Mouse (Mus musculus) induced T-regulatory cell, adult 2 months (primary cell): ENCODE measurements at regions not wholly inside any gene's neighbourhood (a gene's known extent, or its start where the extent isn't known, plus 50 kb on each side); places are given as distances from the start of the nearest gene placed in this dataset.
"Not testable (repeated sequence)": the region's sequence is repeated elsewhere in the genome, so short reads cannot be mapped to it uniquely, and the experiment has no call there.

Experiments used
- DNase-seq: peaks from one replicate; pipeline ENCODE4 v3.0.0-alpha.2; 2012; ENCODE audit warnings: low read depth

GRCm38 (mm10) chr6:53233777-53234176 lies 53.3 kb upstream of the Creb5 start:
- no peak for DNase-seq

- no peak for DNase-seq
Observed at GRCm38 (mm10) chr6:53232616-53233015, 54.5 kb upstream of the Creb5 start.

DNA sequence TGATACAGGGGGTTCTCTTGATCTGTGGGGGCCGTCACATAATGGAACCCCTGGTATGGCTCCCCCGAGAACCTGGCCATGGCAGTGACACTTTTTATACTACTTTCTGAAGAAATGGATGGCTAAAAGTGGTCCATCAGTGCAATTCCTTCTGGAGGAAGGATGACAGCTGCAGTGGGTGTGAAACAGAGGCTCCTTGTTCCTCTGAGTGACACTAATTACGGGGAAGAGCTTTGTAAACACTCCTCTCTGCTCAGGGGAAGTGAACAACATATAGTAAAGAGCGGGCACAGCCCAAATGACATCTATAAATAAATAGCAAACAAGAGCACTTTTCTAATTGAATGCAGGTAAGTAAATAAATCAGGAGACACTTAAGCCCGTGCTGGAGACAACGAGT lies 57.7 kb upstream of the Creb5 start:
- DNase-seq = no peak

- DNase-seq = no peak
Observed at GRCm38 (mm10) chr6:53222104-53222503, 65.0 kb upstream of the Creb5 start.

DNA sequence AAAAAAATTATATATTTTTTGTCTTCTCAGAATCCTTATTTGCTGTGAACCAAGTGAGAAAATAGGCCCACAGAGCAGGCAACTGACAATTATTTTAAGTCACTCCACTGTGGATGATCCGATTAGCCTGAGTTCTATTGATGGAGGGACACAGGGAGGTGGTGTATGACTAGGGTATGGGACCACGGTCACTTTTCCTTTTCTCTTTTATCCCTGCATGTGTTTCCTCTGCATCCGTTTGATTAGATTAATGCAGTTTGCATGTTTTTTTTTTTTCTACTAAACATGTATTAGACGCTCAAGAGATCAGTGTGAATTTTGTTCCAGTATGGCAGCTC lies 65.4 kb upstream of the Creb5 start:
- DNase-seq = no peak

GRCm38 (mm10) chr6:53220784-53221667 lies 66.0 kb upstream of the Creb5 start:
- DNase-seq = no peak

- no peak for DNase-seq
Observed at GRCm38 (mm10) chr6:53218871-53219286, 68.2 kb upstream of the Creb5 start.

DNA sequence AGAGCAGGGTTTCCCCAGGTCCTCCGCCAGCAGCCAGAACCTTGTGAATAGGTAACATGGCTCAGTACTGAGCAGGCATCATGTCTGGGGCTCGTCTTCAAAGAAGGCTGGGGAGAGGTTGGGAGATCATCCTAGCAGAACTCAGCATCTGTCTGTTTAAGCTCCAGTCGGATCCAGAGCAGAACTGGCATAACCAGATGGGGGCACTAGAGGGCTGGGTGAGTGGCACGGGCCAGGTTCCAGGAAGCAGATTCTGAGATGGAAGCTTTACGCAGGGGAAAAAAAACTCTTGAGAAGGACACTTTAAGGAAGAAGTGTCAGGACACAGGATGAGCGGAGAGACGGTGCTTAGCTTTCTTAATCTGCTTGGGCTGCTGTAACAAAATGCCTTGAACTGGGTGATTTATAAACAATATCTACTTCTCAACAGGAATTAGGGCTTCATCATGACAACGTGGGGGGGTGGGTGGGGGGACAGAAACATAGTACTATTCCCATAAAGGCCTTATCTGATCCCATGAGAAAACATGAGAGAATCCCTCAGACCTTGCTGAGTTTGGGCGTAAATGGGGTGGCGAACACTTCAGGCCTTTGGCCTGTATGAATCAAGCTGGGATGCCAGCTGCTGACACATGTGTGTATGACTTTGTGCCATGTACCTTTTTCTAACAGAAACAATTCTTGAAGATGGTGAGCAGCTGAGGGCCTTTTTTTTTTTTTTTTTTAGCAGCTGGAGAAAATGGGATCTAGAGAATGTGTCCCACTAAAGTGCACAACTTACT lies 69.6 kb upstream of the Creb5 start:
- no peak for DNase-seq

- no peak for DNase-seq
Observed at GRCm38 (mm10) chr6:53216715-53217114, 70.4 kb upstream of the Creb5 start.

DNA sequence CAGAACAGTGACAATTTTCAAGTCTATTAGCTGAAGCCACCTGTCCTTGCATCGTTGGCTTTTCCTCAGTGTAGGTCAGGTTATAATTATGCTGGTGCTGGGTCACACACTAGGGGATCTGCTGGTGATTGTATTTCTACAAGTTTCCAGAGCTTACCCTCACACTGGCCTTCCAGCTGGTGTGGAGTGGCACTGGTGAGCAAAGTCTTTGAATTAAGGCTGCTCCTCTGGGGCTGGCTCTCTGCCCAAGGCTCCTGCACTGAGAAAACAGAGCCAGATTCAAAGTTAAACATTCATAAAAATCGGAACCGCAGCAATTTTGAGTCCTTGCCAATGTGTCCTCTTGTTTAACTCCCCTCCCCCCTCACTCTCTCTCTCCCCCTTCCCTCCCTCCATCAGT lies 75.7 kb upstream of the Creb5 start:
- DNase-seq = no peak

GRCm38 (mm10) chr6:53209398-53209797 lies 77.7 kb upstream of the Creb5 start:
- DNase-seq = no peak

- no peak for DNase-seq
Observed at GRCm38 (mm10) chr6:53208474-53208873, 78.6 kb upstream of the Creb5 start.

DNA sequence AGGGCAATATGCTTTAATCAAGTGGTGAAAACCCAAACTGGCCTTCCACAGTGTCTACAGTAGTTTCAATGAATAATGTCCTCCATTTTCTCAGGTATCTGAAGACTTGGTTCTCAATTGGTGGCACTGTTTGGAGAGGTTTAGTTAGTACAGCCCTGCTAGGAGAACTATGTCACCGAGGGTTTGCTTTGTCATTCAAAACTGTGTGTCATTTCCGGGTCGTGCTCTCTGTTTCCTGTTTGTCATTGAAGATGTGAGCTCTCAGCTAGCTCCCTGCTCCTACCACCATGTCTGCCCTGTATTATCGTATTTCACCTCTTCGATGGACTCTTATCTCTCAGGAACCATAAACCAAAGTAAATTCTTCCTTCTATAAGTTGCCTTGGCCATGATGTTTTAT lies 79.3 kb upstream of the Creb5 start:
- DNase-seq = no peak

DNA sequence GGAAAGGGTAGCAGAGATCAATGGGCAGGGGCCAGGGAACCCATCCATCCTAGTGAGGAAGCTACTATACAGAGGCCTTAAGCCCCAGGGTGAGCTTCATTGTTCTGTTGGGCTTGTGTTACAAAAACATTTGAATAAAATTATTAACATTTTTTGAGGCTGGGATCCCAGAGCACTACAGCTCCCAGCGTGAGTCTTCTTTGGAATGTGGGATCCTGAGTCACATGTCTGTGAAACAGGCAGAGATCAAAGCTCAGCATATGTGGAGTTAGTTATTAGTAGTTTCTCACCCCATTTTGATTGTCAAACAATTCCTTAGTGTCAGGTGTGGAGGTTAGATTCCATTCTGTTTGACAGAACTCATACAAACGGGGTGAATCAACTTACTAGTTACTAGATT lies 79.7 kb upstream of the Creb5 start:
- no peak for DNase-seq

DNA sequence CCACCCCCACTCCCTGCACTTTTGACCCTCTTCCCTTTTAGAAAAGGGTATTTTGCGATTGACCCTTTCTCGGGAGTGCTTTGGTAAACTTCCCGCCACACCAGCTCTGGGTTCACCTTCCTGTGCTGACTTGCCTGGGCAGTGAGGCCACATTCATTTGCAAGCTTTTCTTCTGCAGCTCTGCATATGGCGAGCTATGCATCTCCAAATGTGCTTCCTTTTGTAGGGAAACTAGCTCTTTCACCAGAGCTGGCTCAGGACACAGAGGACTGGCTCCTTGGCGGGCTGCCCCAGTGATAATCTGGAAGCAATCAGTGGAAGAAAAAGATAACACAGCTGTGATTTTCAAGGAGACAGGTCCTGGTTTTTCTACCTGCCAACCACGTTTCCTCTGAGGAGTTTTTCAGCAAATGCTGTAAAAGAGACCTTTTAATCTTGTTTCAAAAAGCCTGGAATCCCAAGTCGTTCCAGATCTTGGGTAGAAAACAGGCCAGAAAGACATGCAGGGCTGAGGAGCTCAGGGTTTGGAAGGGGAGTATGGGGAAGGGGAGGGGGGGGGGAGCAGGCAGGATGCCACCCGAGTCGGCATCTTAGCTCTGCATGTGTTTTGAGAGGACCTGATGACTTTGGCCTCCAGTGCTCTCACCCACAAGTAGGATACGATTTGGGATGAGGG lies 85.7 kb upstream of the Creb5 start:
- DNase-seq = no peak

- DNase-seq = no peak
Observed at GRCm38 (mm10) chr6:53199474-53199873, 87.6 kb upstream of the Creb5 start.

GRCm38 (mm10) chr6:53182131-53182530 lies 104.9 kb upstream of the Creb5 start:
- DNase-seq = not testable (repeated sequence)

- no peak for DNase-seq
Observed at GRCm38 (mm10) chr6:53164423-53164841, 96.0 kb upstream of the Jazf1 start.

DNA sequence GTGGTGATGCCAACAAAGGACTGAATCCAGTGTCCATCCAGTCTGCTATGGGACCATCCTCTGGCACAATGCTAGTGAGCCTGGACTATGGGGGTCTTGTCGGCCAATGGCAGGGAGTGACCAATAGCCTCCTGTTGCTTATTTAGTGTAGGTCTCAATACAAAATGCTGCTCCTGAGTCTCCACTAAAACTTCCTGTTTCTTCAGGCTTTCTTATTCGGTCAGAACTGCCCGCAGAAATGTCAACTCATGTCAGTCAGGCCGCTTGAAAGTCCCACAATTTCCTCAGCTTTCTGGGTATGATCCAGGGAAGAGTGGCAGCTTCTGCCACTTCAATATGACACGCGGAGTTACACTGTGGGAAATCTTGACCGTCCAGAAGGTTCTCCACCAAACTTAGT lies 94.7 kb upstream of the Jazf1 start:
- no peak for DNase-seq

DNA sequence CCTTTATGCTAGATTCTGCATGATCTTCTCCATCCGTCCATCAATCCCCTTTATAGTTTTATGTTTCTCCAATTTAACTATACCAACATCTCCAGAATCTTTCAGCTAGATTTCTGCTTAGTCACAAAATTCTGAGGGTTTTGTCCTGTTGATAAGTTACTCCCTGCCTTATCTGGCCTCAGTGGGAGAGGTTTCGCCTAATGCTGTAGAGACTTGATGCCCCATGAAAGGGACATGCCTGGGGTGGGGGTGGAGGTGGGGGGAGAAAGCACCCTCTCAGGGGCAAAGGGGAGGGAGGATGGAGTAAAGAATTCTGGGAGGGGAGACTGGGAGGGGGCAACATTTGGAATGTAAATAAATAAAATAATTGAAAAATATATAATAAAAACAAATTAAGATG lies 93.2 kb upstream of the Jazf1 start:
- no peak for DNase-seq

- no peak for DNase-seq
Observed at GRCm38 (mm10) chr6:53154621-53155020, 86.2 kb upstream of the Jazf1 start.

- no peak for DNase-seq
Observed at GRCm38 (mm10) chr6:53147478-53147877, 79.0 kb upstream of the Jazf1 start.
